Mouse (Mus musculus) urinary bladder, postnatal 4 days (tissue): ENCODE measurements around the gene Slc46a3.

Source experiments
- DNase-seq, 2 experiments: peaks; one replicate each; pipeline ENCODE4 v3.0.0; 2021 to 2022; ENCODE audit warnings: low spot score in 2 of 2

Gene Slc46a3

GRCm38 (mm10) chr5:147845319-147845718 lies 49.3 kb downstream of the Slc46a3 start:
- DNase-seq, result no peak

GRCm38 (mm10) chr5:147843340-147843739 lies 51.3 kb downstream of the Slc46a3 start:
- no peak for DNase-seq

DNA sequence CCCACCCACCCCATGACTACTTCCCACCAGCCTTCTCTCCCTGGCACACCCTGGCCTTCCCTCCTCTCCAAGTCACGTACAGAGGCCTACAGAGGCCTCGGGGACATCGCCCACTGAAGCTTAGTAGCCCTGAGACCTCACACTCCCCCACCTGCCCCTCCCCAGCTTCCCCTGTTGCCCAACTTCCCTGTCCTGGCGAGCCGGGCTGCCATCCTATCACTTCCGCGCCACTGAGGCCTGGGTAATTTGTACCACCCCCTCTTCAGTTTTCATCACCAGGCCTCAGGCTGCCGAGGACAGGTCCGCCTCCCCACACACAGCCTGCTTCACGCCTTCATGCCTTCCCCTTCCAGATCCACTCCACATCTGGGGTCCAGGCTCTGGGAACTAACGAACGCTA lies 55.2 kb downstream of the Slc46a3 start:
- no peak for DNase-seq

DNA sequence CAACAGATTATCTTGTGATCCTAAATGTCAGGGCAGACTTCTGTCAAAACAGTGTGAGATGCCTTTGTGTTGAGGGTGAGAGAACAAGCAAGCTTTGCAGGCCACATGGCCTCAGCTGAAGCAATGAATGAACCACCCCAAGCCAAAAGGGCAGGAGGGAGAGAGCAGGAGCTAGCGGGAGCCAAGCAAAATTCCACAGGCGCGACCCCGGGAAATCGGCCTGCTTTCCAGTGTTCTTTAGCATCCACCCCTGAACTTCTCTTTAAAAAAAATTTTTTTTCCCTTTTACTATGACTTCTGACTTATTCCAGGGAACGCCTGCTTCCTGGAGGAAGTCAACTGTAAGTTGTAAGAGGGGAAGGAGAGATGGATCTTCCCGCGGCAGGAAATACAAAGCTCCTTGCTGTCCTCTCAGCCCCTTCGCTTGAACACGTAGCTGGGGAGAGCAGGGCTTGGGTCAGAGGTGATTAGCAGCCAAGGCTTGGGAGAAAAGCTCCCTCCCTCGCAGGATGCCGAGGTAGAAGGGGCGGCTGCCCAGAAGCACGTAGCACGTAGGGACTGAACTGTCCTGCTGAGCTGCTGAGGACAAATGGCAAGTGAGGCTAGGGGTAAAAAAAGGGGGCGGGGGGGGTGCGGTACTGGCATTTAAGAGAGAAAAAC lies 59.6 kb downstream of the Slc46a3 start:
- DNase-seq, result no peak

- no peak for DNase-seq
Measured at GRCm38 (mm10) chr5:147832842-147833241, 61.8 kb downstream of the Slc46a3 start.

DNA sequence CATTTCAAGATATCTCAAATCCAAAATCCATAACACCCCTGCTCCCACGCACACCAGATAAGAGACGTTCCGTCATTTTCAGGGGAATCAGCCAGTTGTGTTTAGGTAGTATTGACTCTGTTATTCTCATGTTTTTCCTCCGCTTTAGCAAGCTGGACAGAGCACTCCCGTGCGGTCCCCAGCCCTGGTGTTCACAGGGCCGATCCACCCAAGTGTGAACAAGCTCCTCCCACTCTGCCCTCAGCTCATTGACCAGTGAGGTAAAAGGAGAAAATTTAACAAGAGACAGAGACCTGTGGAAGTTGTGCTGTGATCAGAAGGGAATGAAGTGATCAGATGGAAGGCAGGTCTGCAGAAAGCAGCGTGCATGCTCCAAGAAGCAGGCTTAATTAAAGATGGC lies 65.8 kb downstream of the Slc46a3 start:
- no peak for DNase-seq
